Mouse (Mus musculus) cerebellum, adult 2 months (tissue): ENCODE results near the gene Trip4.

ENCODE experiments used
- CTCF ChIP-seq: fragments of 200-500 bp; IDR thresholded peaks from 2 replicates; pipeline ENCODE4 v1.5.1; 2011; ENCODE audit warnings: low read depth, mild to moderate bottlenecking, control low read depth, low read length, moderate library complexity, borderline replicate concordance; ENCODE audit not compliant: insufficient read depth
- POLR2A ChIP-seq: fragments of 200-500 bp; IDR thresholded peaks from 2 replicates; pipeline ENCODE4 v1.6.1; 2011; ENCODE audit warnings: low read length, control low read depth, borderline replicate concordance; ENCODE audit not compliant: insufficient read depth

- TF ChIP-seq CTCF (no peak), POLR2A (no peak)
Observed at GRCm38 (mm10) chr9:65818402-65818801, 90.2 kb downstream of the Trip4 start.
